Mouse (Mus musculus) heart, embryonic 13.5 days (tissue): ENCODE measurements around the gene Amhr2. TPM values are rescaled to one million over a fixed set of nuclear protein-coding genes. Genes with fewer than 3 reads are reported as not detected.

Experiments used
- ATAC-seq: fragments of 200-750 bp; cut with Nextera tagmentation; 2 replicates; pipeline ENCODE4 v1.8.0; 2017; ENCODE audit warnings: moderate TSS enrichment; ENCODE audit not compliant: insufficient number of reproducible peaks, low FRiP score, low TSS enrichment; ENCODE audit errors: extremely low read depth
- H3K27ac ChIP-seq: fragments of 300-500 bp; sonication (generic); replicated peaks from 2 replicates; pipeline ENCODE4 v1.5.1; 2015; ENCODE audit warnings: moderate library complexity, mild to moderate bottlenecking, inconsistent platforms
- H3K27me3 ChIP-seq: fragments of 300-500 bp; sonication (generic); replicated peaks from 2 replicates; pipeline ENCODE4 v1.6.1; 2015; ENCODE audit warnings: mild to moderate bottlenecking, inconsistent platforms
- H3K36me3 ChIP-seq: fragments of 300-500 bp; sonication (generic); 2 replicates; pipeline ENCODE4 v1.6.1; 2015; ENCODE audit warnings: mild to moderate bottlenecking, inconsistent platforms
- H3K4me1 ChIP-seq: fragments of 300-500 bp; sonication (generic); 2 replicates; pipeline ENCODE4 v1.6.1; 2015; ENCODE audit warnings: inconsistent platforms
- H3K4me2 ChIP-seq: fragments of 300-500 bp; sonication (generic); 2 replicates; pipeline ENCODE4 v1.6.1; 2015; ENCODE audit warnings: inconsistent platforms, mild to moderate bottlenecking, moderate library complexity
- H3K4me3 ChIP-seq: fragments of 300-500 bp; sonication (generic); 2 replicates; pipeline ENCODE4 v1.5.1; 2015; ENCODE audit warnings: moderate library complexity, mild to moderate bottlenecking, inconsistent platforms
- H3K9ac ChIP-seq: fragments of 300-500 bp; sonication (generic); 2 replicates; pipeline ENCODE4 v1.6.1; 2015; ENCODE audit warnings: inconsistent platforms, mild to moderate bottlenecking, moderate library complexity
- H3K9me3 ChIP-seq: fragments of 300-500 bp; sonication (generic); 2 replicates; pipeline ENCODE4 v1.6.1; 2016; ENCODE audit warnings: inconsistent platforms
- WGBS: fragments of 180-500 bp; shearing (Covaris S2); methylation state at CpG from one replicate; pipeline ENCODE4 v1.1.7; 2015; ENCODE audit warnings: mixed read lengths; 5-methylcytosine and 5-hydroxymethylcytosine counted together
- polyA plus RNA-seq: library from polyadenylated mRNA; unstranded; fragments of >200 nt; fragmentation: Nextera tagmentation; extraction: Ambion mirVana; gene quantifications from 2 replicates; pipeline ENCODE4 v1.2.1, GENCODE M21; 2015

The Amhr2 gene
- 0.82 and 1.4 TPM in 2 replicates for polyA plus RNA-seq

- WGBS, result 63% methylated on average over 8 of the region's 8 CpGs
- Histone ChIP-seq H3K9me3 (no peaks in the 10 kb centered on the region), H3K27me3 (no peaks in the 10 kb centered on the region), H3K4me3 (no peak within 1 kb of the TSS), H3K27ac (no peak within 1 kb of the TSS), H3K4me2 (no peak within 1 kb of the TSS), H3K36me3 (no peaks in the 10 kb centered on the region), H3K9ac (no peak within 1 kb of the TSS), H3K4me1 (peaks cover 7% of the 10 kb centered on the region)
- ATAC-seq, result no peak
Observed at GRCm38 (mm10) chr15:102445146-102445545, at the start of gene Amhr2. Gene Amhr2, plus strand, starts transcription at chr15:102445367.

GRCm38 (mm10) chr15:102398629-102399028 lies 46.5 kb upstream of the Amhr2 start:
- peak overlapping the region; percentile 80 for H3K4me2 ChIP-seq
- H3K27me3 ChIP-seq, result no peaks in the 10 kb centered on the region
- WGBS, result 19% methylated on average over 5 of the region's 5 CpGs
- H3K36me3 ChIP-seq, result no peaks in the 10 kb centered on the region
- peaks cover 38% of the 10 kb centered on the region for H3K4me1 ChIP-seq
- H3K27ac ChIP-seq, result peak overlapping the region; percentile 95
- ATAC-seq, result no peak
- peak overlapping the region; percentile 62 for H3K4me3 ChIP-seq
- no peaks in the 10 kb centered on the region for H3K9me3 ChIP-seq
- peak overlapping the region; percentile 87; the same call in 1 of the 2 replicates for H3K9ac ChIP-seq

- peak overlapping the region; percentile 80 for H3K4me2 ChIP-seq
- H3K4me1 ChIP-seq, result peaks cover 35% of the 10 kb centered on the region
- H3K4me3 ChIP-seq, result peak overlapping the region; percentile 62
- no peaks in the 10 kb centered on the region for H3K36me3 ChIP-seq
- peak; percentile 82 for ATAC-seq
- peak overlapping the region; percentile 87 for H3K9ac ChIP-seq
- no peaks in the 10 kb centered on the region for H3K27me3 ChIP-seq
- peak overlapping the region; percentile 95 for H3K27ac ChIP-seq
- H3K9me3 ChIP-seq, result no peaks in the 10 kb centered on the region
- 2% methylated on average over 34 of the region's 34 CpGs for WGBS
Observed at GRCm38 (mm10) chr15:102399229-102400221, 45.6 kb upstream of the Amhr2 start.

GRCm38 (mm10) chr15:102400476-102401045 lies 44.6 kb upstream of the Amhr2 start:
- Histone ChIP-seq H3K36me3 (no peaks in the 10 kb centered on the region), H3K27me3 (no peaks in the 10 kb centered on the region), H3K9me3 (no peaks in the 10 kb centered on the region), H3K9ac (peak overlapping the region; percentile 87), H3K4me3 (peak overlapping the region; percentile 62), H3K27ac (peak overlapping the region; percentile 95), H3K4me2 (peak overlapping the region; percentile 80), H3K4me1 (peaks cover 31% of the 10 kb centered on the region)
- 74% methylated on average over 10 of the region's 10 CpGs for WGBS
- no peak for ATAC-seq

- Histone ChIP-seq H3K27ac (peak overlapping the region; percentile 95), H3K9me3 (no peaks in the 10 kb centered on the region), H3K9ac (no peak overlapping the region), H3K36me3 (no peaks in the 10 kb centered on the region), H3K4me2 (no peak overlapping the region), H3K4me3 (no peak overlapping the region), H3K4me1 (peaks cover 31% of the 10 kb centered on the region), H3K27me3 (no peaks in the 10 kb centered on the region)
- WGBS, result 44% methylated on average over 2 of the region's 2 CpGs
- ATAC-seq, result no peak
Observed at GRCm38 (mm10) chr15:102401278-102401677, 43.9 kb upstream of the Amhr2 start.

GRCm38 (mm10) chr15:102402210-102402609 lies 43.0 kb upstream of the Amhr2 start:
- no peak overlapping the region for H3K4me2 ChIP-seq
- H3K27ac ChIP-seq, result no peak overlapping the region
- ATAC-seq, result no peak
- 98% methylated on average over 3 of the region's 3 CpGs for WGBS
- H3K4me1 ChIP-seq, result peaks cover 34% of the 10 kb centered on the region
- H3K27me3 ChIP-seq, result no peaks in the 10 kb centered on the region
- no peak overlapping the region for H3K9ac ChIP-seq
- H3K36me3 ChIP-seq, result no peaks in the 10 kb centered on the region
- H3K9me3 ChIP-seq, result no peaks in the 10 kb centered on the region
- no peak overlapping the region for H3K4me3 ChIP-seq

- WGBS, result 16% methylated on average over 34 of the region's 34 CpGs
- Histone ChIP-seq H3K27me3 (no peaks in the 10 kb centered on the region), H3K4me1 (peaks cover 50% of the 10 kb centered on the region), H3K27ac (peak overlapping the region; percentile 100), H3K36me3 (peaks cover 23% of the 10 kb centered on the region), H3K4me2 (peak overlapping the region; percentile 72), H3K4me3 (peak overlapping the region; percentile 78), H3K9ac (peak overlapping the region; percentile 88), H3K9me3 (no peaks in the 10 kb centered on the region)
- peak; percentile 6 for ATAC-seq
Observed at GRCm38 (mm10) chr15:102404608-102405488, 40.3 kb upstream of the Amhr2 start.

- peak within 1 kb of the TSS; percentile 72 for H3K4me2 ChIP-seq
- ATAC-seq, result peak; percentile 91
- peak within 1 kb of the TSS; percentile 100 for H3K27ac ChIP-seq
- under 1% methylated on average over 38 of the region's 38 CpGs for WGBS
- H3K9ac ChIP-seq, result peak within 1 kb of the TSS; percentile 98
- H3K9me3 ChIP-seq, result no peaks in the 10 kb centered on the region
- H3K36me3 ChIP-seq, result peaks cover 31% of the 10 kb centered on the region
- H3K4me3 ChIP-seq, result peak within 1 kb of the TSS; percentile 78
- peaks cover 50% of the 10 kb centered on the region for H3K4me1 ChIP-seq
- no peaks in the 10 kb centered on the region for H3K27me3 ChIP-seq
Observed at GRCm38 (mm10) chr15:102405489-102406195, 39.5 kb upstream of the Amhr2 start, which contains the start of gene Sp1. Gene Sp1, plus strand, starts transcription at chr15:102406143.

GRCm38 (mm10) chr15:102406196-102406911 lies 38.8 kb upstream of the Amhr2 start:
- WGBS, result 2% methylated on average over 24 of the region's 69 CpGs
- Histone ChIP-seq H3K9me3 (no peaks in the 10 kb centered on the region), H3K4me2 (peak overlapping the region; percentile 65), H3K27ac (peak overlapping the region; percentile 98), H3K27me3 (no peaks in the 10 kb centered on the region), H3K36me3 (peaks cover 38% of the 10 kb centered on the region), H3K4me1 (peaks cover 49% of the 10 kb centered on the region), H3K9ac (peak overlapping the region; percentile 98), H3K4me3 (peak overlapping the region; percentile 78)
- ATAC-seq, result peak; percentile 55
